Mouse (Mus musculus) ES-Bruce4 (cell line): ENCODE data around the gene Nanos1. TPM values are rescaled to one million over a fixed set of nuclear protein-coding genes. Genes with fewer than 3 reads are reported as not detected.

Source experiments
- H3K27ac ChIP-seq: 2 replicates; pipeline ENCODE4 v1.5.1; 2012; ENCODE audit warnings: low read length, inconsistent platforms; ENCODE audit not compliant: insufficient read depth
- H3K27me3 ChIP-seq: 2 replicates; pipeline ENCODE4 v1.6.1; 2012; ENCODE audit warnings: mild to moderate bottlenecking, low read length, inconsistent platforms; ENCODE audit not compliant: control insufficient read depth, poor library complexity, insufficient read depth, severe bottlenecking
- H3K36me3 ChIP-seq: 2 replicates; pipeline ENCODE4 v1.6.1; 2012; ENCODE audit warnings: inconsistent platforms, mild to moderate bottlenecking, low read length, moderate library complexity; ENCODE audit not compliant: control insufficient read depth, poor library complexity, insufficient read depth, severe bottlenecking
- H3K4me1 ChIP-seq: one replicate; pipeline ENCODE4 v1.8.1; 2011; ENCODE audit warnings: low read length; ENCODE audit not compliant: control insufficient read depth, insufficient read depth
- H3K4me3 ChIP-seq: 2 replicates; pipeline ENCODE4 v1.5.1; 2011; ENCODE audit warnings: low read depth, mild to moderate bottlenecking, low read length
- H3K9ac ChIP-seq: 2 replicates; pipeline ENCODE4 v1.6.1; 2012; ENCODE audit warnings: low read depth, mild to moderate bottlenecking, inconsistent platforms; ENCODE audit not compliant: poor library complexity, severe bottlenecking
- H3K9me3 ChIP-seq: replicated peaks from 2 replicates; pipeline ENCODE4 v1.6.1; 2012; ENCODE audit warnings: mild to moderate bottlenecking, low read length, inconsistent platforms; ENCODE audit not compliant: control insufficient read depth, poor library complexity, insufficient read depth, severe bottlenecking
- CTCF ChIP-seq: IDR thresholded peaks from one replicate; pipeline ENCODE4 v1.8.1; 2011; ENCODE audit warnings: low read depth, low read length
- EP300 ChIP-seq: IDR thresholded peaks from 2 replicates; pipeline ENCODE4 v1.6.1; 2011; ENCODE audit warnings: low read depth, low read length; ENCODE audit not compliant: insufficient read depth
- POLR2A ChIP-seq: IDR thresholded peaks from one replicate; pipeline ENCODE4 v1.8.1; 2011; ENCODE audit warnings: low read length; ENCODE audit not compliant: insufficient read depth
- polyA plus RNA-seq: library from polyadenylated mRNA; stranded (reverse); fragments of >200 nt; gene quantifications from 2 replicates; pipeline ENCODE4 v1.2.4, GENCODE M21; 2011; ENCODE audit warnings: low read depth; ENCODE audit not compliant: missing spikeins, insufficient read depth, insufficient read length

Gene Nanos1
- polyA plus RNA-seq, 1 experiment, result 4.2 TPM

GRCm38 (mm10) chr19:60787465-60788150 lies 31.8 kb downstream of the Nanos1 start:
- peaks cover 37% of the 10 kb centered on the region for H3K36me3 ChIP-seq
- no peaks in the 10 kb centered on the region for H3K4me1 ChIP-seq
- H3K27ac ChIP-seq, result no peak overlapping the region
- H3K27me3 ChIP-seq, result no peaks in the 10 kb centered on the region
- H3K9me3 ChIP-seq, result no peaks in the 10 kb centered on the region
- peak overlapping the region; percentile 6 for H3K9ac ChIP-seq
- TF ChIP-seq POLR2A (no peak), EP300 (no peak), CTCF (no peak)
- no peak overlapping the region for H3K4me3 ChIP-seq

DNA sequence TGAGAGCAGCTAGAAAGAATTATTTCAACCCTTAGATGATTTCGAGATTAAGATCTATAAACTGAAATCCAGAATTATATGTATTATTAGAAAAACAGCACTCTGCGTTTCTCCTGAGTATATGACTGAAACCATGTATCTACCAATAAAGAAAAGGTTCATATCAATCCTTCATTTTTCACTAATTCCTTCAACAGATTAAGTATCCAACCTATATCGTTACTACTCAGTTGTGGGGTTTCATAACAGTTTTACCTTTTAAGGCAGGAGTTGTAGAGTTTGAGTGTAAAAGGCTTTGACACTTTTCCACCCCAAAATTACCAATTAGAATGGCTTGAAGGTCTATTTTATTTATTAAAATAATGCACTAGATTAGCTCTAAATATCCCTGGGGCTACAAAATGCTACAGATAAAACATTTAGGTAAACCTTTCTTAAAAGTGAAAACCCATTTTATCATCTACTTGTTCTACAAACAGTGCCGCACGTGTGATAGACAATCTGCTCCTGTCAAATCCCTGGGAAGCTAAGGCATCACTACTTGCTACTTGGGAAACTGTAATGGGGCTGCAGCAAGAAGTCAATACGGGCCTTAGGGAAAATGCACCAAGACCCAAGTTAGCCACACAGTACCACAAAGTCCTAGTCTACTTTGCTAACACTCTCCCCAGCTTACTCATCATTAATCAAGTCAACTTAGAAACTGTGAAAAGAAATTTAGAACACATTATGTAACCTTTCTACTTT lies 32.6 kb downstream of the Nanos1 start:
- peak overlapping the region; percentile 96 for H3K9ac ChIP-seq

DNA sequence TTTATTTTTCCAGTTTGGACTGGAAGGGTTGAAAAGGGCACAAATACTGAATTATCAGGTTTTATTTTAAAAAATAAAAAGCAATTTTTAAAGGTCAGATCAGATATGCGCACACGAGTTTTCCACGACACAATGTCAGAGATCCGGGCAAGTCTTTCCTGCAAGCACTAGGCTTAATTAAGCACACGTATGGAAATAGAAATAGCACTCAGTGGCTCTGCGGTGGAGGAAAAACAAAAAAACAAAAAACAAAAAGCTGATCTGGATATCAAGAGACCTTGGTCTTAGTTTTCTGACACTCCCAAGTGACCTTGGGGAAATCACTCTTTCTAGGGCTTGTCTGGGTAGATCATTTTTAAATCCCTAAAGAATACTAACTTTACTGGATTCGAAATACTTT lies 33.7 kb downstream of the Nanos1 start:
- H3K36me3 ChIP-seq, result peaks cover 22% of the 10 kb centered on the region
- H3K9me3 ChIP-seq, result no peaks in the 10 kb centered on the region
- H3K9ac ChIP-seq, result peak overlapping the region; percentile 96
- peak overlapping the region; percentile 97 for H3K4me3 ChIP-seq
- H3K27me3 ChIP-seq, result no peaks in the 10 kb centered on the region
- TF ChIP-seq EP300, result no peak
- TF ChIP-seq CTCF, result no peak
- no peak for TF ChIP-seq POLR2A
- H3K4me1 ChIP-seq, result no peaks in the 10 kb centered on the region
- H3K27ac ChIP-seq, result peak overlapping the region; percentile 12; the same call in 1 of the 2 replicates

More for the DNA sequence above, 32.6 kb downstream of the Nanos1 start:
- Histone ChIP-seq H3K36me3 (peaks cover 31% of the 10 kb centered on the region), H3K9me3 (no peaks in the 10 kb centered on the region), H3K27ac (no peak overlapping the region), H3K4me1 (no peaks in the 10 kb centered on the region), H3K4me3 (peak overlapping the region; percentile 61), H3K27me3 (no peaks in the 10 kb centered on the region)
- TF ChIP-seq CTCF (no peak), POLR2A (no peak), EP300 (no peak)

DNA sequence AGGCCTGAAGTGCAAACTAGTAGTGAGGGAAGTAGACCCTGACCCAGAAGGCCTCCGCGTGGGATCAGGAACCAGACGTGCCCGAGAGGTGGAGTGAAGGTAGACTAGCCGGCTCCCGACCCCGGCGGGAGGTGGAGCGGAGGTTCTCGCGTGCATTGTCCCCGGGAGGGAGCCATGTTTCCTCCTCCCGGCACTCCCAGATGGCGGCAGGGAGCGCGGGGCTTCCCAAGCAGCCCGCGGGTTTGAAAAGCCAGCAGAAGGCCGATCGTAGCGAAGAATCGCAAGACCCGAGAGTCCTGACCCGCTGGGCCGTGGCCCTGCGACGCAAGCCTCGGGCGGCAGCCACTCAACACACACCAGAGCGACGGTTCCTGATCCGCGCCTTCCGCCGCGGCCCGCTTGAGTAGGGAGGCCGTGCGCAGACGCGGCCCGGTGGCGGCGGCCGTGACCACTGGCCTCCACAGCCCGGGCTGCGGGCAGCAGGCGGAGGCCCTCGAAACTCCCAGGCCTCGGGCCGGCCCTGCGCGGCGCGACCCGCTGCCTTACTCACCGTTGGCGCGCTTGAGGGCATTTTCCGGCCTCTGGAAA lies 34.2 kb downstream of the Nanos1 start:
- Histone ChIP-seq H3K27me3 (no peaks in the 10 kb centered on the region), H3K9ac (peak overlapping the region; percentile 96), H3K36me3 (peaks cover 19% of the 10 kb centered on the region), H3K9me3 (no peaks in the 10 kb centered on the region), H3K4me3 (peak overlapping the region; percentile 97), H3K4me1 (no peaks in the 10 kb centered on the region), H3K27ac (peak overlapping the region; percentile 12)
- TF ChIP-seq EP300 (no peak), CTCF (no peak), POLR2A (no peak)

GRCm38 (mm10) chr19:60790551-60791161 lies 34.9 kb downstream of the Nanos1 start, which contains the start of gene Eif3a:
TSS of gene Eif3a (minus strand) at chr19:60790658.
- Histone ChIP-seq H3K36me3 (peaks cover 16% of the 10 kb centered on the region), H3K9me3 (no peaks in the 10 kb centered on the region), H3K4me3 (peak within 1 kb of the TSS; percentile 97), H3K4me1 (no peaks in the 10 kb centered on the region), H3K9ac (peak within 1 kb of the TSS; percentile 96), H3K27ac (peak within 1 kb of the TSS; percentile 63), H3K27me3 (no peaks in the 10 kb centered on the region)
- TF ChIP-seq CTCF (no peak), POLR2A (peak; percentile 79)

GRCm38 (mm10) chr19:60791164-60791563 lies 35.4 kb downstream of the Nanos1 start:
- H3K9ac ChIP-seq, result peak overlapping the region; percentile 96
- H3K9me3 ChIP-seq, result no peaks in the 10 kb centered on the region
- peak overlapping the region; percentile 63 for H3K27ac ChIP-seq
- no peaks in the 10 kb centered on the region for H3K4me1 ChIP-seq
- peaks cover 16% of the 10 kb centered on the region for H3K36me3 ChIP-seq
- H3K4me3 ChIP-seq, result peak overlapping the region; percentile 77
- no peak for TF ChIP-seq EP300
- TF ChIP-seq POLR2A, result no peak
- no peak for TF ChIP-seq CTCF
- H3K27me3 ChIP-seq, result no peaks in the 10 kb centered on the region
